Mouse (Mus musculus) T-helper 1 cell (primary cell): Measurements from ENCODE around the gene Lmnb2.

Source experiments
- in situ Hi-C: fragments of 300-600 bp; cut with MboI, MseI; formaldehyde crosslinking; loops from one replicate; pipeline ENCODE4 v1.15.1; 2025; ENCODE audit warnings: high pct_unique_total_duplicates

Gene Lmnb2

DNA sequence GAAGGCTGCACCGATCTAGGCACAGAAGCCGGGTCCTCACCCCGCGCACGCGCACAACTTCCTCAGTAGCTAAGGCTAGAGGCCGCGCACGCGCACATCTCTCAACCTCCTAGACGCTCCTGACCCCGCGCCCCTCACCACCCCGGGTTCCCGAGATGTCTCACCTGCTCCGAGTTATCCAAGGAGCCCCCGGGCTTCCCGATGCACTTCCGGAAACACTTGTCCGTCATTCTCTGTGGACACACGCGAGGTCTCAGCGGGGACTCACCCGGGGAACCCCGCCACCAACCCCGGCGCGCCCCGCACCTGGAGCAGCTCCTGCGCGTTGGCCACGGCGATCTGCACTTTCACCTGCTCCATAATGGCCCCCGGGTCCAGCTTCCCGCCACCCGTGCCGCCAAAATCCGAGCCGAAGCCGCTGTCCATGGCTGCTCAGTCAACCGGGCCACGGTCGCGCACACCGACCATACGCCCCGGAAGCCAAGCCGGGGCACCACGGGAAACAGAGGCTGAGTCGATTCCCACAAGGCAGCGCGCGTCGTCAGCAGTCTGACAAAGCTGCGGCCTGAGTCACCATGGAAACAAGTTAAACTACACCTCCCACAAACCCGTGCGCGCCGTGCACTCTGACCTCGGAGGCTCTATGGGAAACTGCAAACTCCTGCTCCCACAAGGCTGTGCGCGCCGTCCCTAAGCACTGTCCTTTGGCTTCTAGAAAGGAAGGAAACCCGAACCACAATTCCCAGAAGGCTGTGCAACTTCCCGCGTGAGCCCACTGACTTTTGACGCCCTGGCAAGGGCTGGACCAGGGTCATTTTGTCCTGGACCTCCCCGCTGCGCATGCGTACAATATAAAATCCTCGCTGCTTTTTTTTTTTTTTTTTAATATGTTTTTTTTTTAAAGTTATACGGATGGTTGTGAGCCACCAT, 17.5 kb downstream of the Lmnb2 start, which contains the start of gene Timm13:
Gene Timm13, minus strand, starts transcription at position 652 of the 930 bp plus-strand sequence.
- in situ Hi-C loops, result no loop called here

DNA sequence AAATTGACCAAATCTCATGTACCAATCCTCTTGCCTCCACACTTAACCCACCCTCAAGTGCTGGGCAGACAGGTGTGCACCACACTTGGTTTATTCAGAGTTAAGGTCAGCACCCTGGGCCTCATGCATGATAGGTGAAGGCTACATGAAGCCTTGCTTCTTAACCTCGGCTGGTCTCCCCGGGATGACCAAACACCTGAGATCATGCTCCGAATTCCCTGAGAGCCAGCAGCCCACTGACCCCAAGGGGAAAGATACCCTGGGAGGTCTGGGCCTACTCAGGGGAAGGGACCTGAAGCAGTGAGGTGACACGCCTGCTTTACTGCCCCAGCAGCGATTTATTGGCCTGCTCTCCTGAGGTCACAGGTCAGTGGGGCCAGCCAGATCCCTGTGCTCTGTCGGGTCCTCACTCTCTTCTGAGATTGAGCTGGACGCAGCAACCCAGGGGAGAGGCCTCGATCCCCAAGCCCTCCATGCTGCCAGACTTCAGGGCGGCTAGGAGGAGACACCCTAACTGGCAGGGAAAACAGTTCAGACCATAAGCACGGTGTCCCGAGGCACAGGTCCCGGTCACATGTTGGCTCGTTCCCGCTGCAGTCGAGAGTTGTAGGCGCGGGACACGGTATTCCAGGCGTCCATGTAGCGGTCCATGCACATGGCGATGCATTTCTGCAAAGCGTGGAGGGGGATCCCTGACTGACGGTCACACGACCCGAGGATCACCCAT, 18.3 kb downstream of the Lmnb2 start:
- in situ Hi-C loops, result no loop called here

DNA sequence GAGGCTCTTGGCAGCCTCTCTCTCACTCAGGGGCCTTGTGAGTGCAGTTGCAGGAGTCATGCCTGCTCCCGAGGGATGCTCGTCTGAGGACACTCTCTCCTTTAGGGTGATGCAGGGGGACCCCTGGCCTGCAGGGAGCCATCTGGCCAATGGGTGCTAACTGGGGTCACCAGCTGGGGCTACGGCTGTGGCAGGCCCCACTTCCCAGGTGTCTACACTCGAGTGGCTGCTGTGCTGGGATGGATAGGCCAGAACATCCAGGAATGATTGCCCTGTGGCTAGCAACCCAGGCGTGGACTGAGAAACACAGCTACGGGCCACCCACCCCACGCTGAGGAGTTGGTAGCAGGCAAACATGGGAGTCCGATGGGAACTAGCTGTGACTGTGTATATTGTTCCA, 19.0 kb downstream of the Lmnb2 start:
- in situ Hi-C loops, result no loop called here

DNA sequence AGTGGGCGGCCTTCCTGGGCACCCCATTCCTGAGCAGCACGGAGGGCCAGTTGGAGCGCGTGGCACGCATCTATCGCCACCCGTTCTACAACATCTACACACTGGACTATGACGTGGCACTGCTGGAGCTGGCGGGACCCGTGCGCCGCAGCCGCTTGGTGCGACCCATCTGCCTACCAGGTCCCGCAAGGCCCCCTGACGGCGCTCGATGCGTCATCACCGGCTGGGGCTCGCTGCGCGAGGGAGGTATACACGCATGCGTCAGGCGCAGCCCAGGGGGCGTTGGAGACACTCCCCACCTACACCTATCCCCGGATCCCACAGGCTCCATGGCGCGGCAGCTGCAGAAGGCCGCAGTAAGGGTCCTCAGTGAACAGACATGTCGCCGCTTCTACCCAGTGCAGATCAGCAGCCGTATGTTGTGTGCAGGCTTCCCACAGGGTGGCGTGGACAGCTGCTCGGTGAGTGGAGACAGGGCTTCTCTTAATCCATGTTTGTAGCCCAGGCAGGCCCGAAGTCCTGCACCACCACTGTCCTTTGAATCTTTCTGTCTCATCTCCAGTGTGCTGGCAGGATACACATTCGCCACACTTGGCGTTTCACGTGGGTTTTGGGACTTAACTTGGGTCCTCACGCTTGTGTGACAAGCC, 20.1 kb downstream of the Lmnb2 start:
- in situ Hi-C loops, result no loop called here

DNA sequence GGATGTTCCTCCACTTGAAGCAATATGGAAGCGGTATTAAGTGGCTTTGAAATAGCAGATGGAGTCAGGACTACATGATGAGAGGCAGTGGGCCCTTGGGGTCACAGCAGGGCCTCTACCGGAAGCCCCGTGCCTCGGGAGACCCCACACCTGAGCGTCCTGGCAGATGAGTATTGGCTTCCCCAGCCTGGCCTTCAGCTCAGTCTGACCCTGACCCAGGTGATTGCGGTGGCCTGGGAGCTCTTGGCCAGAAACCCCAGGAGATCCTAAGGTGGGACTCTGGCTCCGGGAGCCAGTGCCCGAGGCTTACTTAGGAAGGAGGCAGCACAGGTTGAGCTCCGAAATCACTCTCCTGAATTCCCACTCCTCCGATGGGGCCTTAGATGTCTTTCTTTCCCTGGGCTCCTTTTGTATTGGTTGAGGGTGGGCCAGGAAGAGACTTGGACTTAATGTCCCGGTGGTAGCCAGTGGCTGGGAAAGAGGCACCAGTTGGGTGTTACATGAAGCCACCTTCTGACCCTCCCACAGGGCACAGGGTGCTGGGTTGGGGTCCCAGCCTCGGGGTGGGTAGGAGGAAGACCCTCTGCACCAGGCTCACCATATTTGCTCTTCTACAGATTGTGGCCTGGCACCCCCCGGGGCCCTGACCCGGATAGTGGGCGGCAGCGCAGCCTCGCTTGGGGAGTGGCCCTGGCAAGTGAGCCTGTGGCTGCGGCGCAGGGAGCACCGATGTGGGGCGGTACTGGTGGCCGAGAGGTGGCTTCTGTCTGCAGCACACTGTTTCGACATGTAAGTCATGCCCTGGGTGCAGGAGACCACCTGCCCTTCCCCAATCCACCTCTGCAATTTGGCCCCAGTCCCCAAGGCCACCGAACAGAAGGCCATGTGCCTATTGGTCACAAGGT, 21.2 kb downstream of the Lmnb2 start:
- in situ Hi-C loops, result no loop called here

DNA sequence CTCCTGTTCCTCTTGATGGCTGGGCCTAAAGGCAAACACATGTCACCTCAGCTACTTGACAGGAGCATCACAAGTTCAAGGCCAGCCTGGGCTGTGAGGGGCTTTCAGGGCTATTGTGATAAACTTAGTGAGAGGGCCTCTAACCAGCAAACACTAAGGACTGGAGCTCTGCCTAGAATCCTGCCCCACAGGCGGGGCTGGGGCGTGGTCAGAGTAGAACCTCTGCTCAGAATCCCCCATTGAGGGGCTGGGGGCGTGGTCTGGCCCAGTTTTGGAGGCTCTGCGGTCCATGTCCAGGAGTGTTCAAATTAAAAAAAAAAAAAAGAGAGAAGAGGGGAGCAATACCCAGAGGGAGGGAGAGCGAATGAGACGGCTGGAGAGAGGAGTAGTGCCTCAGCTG, 22.3 kb downstream of the Lmnb2 start:
- in situ Hi-C loops, result no loop called here

DNA sequence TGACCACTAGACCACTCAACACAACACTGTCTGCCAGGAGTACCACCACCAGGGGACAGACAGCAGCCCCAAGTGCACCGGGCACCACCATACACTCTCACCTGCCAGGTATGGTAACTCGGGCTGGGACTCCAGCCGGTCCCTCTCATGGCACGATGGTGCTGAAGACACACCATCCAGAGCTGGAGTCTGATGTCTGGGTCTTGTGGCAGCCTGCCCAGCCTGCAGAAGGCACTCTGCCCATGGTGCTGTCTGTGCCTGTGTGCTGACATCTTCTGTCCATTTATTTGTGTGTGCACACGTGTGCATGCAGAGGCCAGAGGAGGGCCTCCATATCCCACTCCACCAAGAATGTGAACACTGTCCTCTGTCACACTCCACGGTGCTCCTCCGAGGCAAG, 22.9 kb downstream of the Lmnb2 start:
- in situ Hi-C loops, result no loop called here

DNA sequence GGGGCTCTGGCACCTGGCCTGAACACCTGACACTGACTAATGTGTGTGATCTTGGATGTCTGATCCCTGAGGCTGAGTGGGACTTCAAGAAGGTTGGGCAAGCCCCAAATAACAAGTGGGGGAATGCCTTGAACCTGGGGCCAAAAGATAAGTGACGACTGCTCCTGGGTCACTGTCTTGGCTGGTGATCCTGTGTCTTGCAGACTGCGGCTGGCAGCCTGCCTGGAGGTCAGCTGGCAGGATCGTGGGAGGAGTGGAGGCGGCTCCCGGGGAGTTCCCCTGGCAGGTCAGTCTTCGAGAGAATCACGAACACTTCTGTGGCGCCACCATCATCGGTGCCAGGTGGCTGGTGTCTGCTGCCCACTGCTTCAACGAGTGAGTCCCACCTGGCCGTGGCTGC, 30.9 kb downstream of the Lmnb2 start:
- in situ Hi-C loops, result no loop called here

DNA sequence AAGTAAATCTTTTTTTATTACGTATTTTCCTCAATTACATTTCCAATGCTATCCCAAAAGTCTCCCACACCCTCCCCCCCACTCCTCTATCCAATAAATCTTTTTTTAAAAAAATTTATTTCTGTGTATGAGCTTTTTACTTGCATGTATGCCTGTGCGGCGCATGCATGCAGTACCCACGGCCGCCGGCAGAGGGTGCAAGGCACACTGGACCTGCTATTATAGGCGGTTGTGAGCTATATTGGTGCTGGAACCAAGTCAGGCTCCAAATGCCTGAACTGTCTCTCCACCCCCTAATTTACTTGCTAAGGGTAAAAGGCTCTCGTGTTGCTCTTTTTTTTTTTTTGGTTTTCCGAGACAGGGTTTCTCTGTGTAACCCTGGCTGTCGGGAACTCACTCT, 36.7 kb downstream of the Lmnb2 start:
- in situ Hi-C loops, result no loop called here

DNA sequence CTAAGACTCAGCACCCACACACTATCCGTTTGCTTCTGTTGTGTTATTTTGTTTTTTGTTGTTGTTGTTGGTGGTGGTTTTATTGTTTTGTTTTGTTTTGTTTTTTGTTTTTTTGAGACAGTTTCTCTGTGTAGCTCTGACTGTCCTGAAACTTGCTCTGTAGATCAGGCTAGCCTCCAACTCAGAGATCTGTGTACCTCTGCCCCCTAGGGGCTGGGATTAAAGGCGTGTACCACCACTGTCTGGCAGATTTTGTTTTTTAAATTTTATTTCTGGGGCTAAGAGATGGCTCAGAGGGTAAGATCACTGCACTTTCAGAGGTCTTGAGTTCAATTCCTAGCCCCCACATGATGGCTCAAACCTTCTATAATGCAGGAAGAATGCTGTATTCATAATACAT, 37.1 kb downstream of the Lmnb2 start:
- in situ Hi-C loops, result no loop called here

DNA sequence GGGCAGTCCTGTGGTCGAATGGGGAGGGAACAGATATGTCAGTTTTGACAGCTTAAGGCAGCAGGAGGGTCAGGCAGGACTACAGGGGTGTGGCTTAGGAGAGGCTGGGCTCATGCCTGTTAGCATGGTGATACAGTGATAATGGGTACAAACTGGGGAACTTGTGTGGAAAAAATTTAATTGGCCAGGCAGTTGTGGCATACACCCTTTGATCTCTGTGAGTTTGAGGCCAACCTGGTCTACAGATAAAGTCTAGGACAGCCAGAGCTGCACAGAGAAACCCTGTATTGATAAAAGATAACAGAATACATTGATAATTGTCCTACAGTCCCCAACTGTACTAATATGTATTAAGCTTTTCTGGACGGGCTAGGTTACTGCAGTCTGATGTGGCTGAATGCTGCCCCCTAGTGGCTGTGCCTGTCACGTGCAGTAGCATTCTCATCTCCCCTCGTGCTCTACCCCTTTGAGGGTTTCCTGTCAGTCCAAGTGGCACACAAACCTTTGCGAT, 37.9 kb downstream of the Lmnb2 start:
- in situ Hi-C loops, result no loop called here

DNA sequence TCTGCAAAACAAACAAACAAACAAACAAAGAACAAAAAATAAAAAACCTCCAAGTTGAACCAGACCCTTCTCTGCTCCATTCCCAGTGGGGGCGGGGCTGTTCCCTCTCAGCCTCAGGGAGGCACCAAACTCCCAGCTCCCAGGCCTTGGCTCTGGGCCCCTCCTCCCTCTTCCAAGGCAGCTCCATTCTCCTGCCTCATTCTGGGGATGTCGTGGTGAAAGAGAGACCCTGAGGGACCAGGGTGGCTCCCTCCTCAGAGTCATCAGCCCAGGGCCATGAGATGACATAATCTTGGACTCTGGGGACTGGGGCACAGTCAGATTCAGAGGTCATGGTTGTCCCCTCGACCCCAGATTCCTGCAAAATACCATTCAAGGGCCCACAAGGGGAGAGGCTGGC, 41.5 kb downstream of the Lmnb2 start:
- in situ Hi-C loops, result loop anchor here (5.0 kb wide), 3 partner anchors 49 to 129 kb away; partner anchors contain the start of gene Oaz1

DNA sequence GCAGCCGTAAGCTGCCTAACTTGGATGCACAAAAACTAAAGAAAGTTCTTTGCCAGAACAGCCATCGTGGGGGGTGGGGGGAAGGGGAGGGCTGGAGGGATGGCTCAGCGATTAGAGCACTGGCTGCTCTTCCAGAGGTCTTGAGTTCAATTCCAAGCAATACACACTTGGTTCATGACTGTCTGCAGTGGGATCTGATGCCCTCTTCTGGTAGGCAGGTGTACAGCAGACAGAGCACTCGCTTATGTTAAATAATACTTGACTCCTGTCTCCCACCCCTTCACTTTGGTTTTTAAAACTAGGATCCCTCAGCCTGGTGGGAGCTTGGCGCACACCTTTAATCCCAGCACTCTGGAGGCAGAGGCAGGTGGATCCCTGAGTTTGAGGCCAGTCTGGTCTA, 42.0 kb downstream of the Lmnb2 start:
- in situ Hi-C loops, result loop anchor here (5.0 kb wide), 3 partner anchors 49 to 129 kb away; partner anchors contain the start of gene Oaz1

DNA sequence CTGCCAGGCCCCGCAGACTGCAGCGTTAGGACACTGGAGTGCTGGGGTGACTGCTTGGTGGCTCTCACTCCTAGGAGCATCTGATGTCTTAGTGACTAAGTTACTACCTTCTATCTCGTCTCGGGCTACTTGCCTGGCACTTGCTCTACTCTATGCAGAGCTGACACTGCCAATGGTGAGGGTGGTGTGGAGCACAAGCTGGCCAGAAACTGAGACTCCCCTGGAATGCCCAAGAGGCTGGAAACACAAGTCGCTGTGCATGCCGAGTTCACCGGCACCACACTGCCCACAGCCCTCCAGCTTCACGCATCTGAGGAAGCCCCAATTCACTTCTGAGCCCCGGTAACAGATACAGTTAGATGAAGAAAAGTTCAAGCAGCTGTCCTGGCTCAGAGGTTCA, 44.0 kb downstream of the Lmnb2 start:
- in situ Hi-C loops, result no loop called here

DNA sequence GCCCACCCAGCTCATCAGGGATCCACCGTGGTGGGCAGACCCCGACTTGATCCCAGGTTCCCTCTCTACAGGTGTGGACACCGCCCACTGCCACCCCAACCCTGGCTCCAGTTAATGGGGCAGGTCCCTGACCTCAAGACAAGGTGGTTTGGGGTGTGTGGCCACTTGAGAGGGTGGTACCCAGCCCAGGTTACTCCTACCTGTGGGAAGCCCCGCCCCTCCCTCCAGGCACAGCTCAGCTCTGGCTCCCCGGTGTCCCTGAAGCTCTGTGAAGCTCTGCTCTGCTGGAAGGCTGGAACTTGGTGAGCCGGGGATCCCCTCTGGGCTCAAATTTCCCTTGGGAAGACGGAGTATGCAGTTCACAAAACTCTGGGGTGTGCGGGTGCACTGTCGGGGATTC, 46.5 kb downstream of the Lmnb2 start, which contains the start of gene Tmprss9:
Gene Tmprss9, plus strand, starts transcription at position 268 of the 400 bp plus-strand sequence.
- in situ Hi-C loops, result no loop called here

DNA sequence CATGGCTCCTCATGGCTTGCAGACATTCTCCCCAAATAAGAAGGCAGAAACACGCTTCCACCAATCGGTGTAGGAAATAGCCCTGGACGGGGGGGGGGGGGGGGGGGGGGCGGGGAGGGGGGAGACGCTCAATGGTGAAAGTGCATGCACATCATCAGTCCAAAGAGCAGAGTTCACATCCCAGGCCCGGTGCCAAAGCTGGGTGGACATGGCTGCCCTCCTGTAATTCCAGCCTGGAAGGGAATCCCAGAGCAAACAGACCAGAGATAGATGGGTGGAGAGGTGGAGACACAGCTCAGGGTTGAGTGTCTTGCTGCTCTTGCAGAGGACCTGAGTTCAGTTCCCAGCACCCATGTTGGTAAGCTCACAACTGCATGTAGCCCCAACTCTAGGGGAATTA, 47.1 kb downstream of the Lmnb2 start:
- in situ Hi-C loops, result no loop called here

DNA sequence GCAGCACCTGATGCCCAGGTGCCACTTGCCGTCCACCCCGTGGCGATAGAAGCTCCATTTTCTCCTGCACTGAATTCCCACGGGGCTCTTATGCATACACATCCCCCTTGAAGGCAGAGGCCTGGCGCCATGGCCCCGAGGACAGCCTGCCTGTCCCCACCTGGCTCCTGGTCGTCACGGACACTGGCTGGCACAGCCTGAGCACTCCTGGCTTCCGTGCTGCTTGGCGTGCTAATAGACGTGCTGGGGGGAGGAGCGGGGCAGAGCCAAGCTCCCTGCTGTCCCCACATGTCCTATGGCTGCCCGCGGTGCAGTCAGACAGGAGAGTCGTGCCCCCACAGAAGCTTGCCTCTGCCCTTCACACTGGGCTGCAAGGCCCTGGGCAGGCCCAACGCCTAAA, 53.6 kb downstream of the Lmnb2 start:
- in situ Hi-C loops, result no loop called here

DNA sequence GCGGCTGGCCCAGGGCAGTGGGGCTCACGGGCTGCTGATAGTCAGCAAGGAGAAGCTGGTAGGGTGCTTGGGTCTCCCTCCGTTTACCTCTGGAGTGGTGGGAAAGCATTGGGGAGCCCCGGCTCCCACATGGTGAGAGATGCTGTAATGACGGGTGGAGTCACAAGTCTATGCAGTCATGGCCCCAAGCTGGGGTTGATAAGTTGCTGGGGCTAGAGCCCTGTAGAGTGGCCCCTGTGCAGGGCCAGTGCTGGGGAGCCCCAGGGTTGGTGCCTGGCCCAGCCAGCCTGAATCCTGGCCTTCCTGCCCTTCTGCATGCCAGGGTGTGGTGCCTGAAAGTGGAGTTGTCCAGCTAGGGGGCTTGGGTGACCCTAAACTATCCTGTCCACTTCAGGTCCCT, 55.7 kb downstream of the Lmnb2 start:
- in situ Hi-C loops, result no loop called here

DNA sequence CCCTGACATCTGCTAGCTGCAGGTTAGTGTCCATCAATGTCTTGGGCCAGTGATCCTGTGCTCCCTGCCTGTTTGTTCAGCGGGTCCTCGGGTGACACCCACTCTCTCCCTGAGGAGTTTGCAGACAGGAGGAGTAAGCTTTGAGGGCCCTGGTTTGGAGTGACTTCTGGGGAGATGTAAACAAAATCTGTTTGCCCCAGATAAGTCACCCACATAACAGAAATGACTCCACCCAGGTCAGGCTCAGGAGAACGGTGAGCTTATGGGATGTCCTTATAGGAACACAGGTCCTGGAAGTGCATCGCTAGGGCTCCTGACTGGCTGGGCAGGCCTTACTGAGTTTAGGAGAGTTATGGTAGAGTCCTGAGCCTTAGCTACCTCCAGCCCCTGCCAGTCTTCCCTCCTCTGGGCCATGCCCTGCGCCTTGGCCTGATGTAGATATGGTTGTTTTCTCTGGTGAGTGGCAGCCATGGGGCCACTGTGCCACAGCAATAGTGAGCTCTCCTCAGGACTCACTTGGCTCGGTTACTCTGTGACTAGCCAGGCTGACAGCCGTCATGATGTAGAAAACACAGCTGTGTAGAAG, 59.6 kb downstream of the Lmnb2 start:
- in situ Hi-C loops, result no loop called here

DNA sequence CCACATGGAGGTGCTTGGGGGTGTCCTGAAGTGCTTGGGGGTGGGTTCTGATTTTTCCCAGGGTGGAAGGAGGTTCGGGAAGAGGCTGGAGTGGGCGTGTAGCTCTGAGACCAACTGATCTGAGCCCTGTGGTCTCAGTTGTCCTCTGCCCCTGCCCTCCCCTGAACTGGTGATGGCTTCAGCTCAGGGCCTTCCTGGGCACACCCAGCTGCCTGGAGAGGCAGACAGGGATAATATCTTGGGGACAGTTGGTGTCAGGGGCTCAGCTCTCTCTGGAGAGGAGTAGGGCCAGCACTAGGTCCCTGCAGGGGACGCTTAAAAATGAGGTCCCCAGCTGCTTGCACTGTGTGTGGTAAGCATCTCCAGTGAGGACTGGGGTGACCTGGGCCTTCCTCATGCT, 60.2 kb downstream of the Lmnb2 start:
- in situ Hi-C loops, result no loop called here

DNA sequence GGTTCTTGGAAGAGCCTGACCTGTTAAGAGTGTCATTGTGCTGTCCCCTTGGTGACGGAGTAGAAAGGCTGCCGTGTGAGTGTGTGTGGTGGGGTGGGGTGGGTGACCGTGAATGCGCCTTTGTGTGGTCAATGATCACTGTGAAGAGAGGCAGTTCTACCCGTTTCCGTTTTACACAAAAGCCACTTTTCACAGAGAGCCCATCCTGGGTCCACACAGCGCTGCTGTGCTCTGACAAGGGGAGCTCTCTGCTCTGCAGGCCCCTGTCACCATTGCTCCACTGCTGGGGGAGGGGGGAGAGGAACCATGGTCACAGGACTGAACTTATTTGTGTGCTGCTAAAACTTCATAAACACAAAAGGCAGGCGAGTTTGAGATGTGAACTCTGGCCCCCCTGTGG, 60.7 kb downstream of the Lmnb2 start:
- in situ Hi-C loops, result no loop called here
